Mouse (Mus musculus) brown adipose tissue, adult 24 weeks (tissue): ENCODE measurements around the gene Cyb5r4. TPM values are rescaled to one million over a fixed set of nuclear protein-coding genes. Genes with fewer than 3 reads are reported as not detected.
"Not testable (repeated sequence)": the region's sequence is repeated elsewhere in the genome, so short reads cannot be mapped to it uniquely, and the experiment has no call there.

Source experiments
- H3K27ac ChIP-seq: fragments of 200-500 bp; replicated peaks from 2 replicates; pipeline ENCODE4 v1.5.1; 2012; ENCODE audit warnings: low read depth, mild to moderate bottlenecking, low read length
- H3K4me1 ChIP-seq: fragments of 200-500 bp; 2 replicates; pipeline ENCODE4 v1.6.1; 2012; ENCODE audit warnings: low read length, mixed read lengths; ENCODE audit not compliant: control insufficient read depth, insufficient read depth, insufficient read length
- H3K4me3 ChIP-seq: fragments of 200-500 bp; 2 replicates; pipeline ENCODE4 v1.5.1; 2012; ENCODE audit warnings: low read depth, mild to moderate bottlenecking, low read length, moderate library complexity; ENCODE audit not compliant: insufficient read depth
- polyA plus RNA-seq: library from polyadenylated mRNA; stranded (reverse); fragments of >200 nt; gene quantifications from 2 replicates; pipeline ENCODE4 v1.2.4, GENCODE M21; 2012; ENCODE audit not compliant: missing spikeins, insufficient read depth, insufficient read length

Gene Cyb5r4
- polyA plus RNA-seq, 1 experiment = 33.0 TPM

DNA sequence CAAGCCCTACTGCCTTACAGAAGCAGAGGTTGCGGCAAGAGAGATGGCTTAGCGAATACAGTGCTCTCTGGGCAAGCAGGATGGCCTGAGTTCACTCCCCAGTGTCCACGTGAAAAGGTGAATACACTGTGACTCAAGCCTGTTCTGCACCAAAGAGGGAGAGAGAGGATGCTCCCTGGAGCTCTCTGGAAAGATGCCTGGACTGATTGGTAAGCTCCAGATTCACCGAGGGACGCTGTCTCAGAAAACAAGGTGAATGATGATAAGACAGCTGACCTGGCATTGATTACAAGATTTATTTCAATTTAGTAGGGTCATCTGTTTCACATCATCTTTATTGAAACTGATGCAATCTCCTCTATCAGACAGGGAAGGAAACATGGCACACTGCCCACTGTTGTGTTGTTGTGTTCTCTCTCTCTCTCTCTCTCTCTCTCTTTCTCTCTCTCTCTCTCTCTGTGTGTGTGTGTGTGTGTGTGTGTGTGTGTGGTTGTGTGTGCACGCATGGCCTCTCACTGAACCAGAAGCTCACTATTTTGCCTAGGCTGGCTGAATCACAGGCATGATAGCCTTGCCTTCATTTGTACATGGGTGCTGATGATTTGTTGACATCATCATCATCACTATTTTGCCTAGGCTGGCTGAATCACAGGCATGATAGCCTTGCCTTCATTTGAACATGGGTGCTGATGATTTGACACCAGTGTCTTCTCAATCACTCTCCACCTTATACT lies 16.9 kb upstream of the Cyb5r4 start:
- Histone ChIP-seq H3K27ac (no peak overlapping the region), H3K4me3 (no peak overlapping the region), H3K4me1 (no peaks in the 10 kb centered on the region)

DNA sequence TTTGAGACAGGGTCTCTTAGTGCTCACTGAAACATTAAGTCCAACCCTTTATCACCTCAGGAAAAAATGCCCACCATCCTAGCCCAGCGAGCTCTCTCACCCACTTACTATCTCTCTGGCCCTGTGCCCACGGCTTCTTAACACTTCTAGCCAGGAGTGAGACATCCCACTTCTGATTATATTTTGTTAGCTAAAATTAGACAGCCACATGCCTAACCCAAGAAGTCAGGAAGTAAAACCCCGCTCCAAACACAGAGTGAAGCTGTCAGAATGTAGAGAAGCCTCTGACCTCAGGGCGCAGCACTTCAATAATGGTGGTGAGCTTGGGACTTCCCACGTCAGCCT lies 16.4 kb upstream of the Cyb5r4 start:
- Histone ChIP-seq H3K27ac (no peak overlapping the region), H3K4me3 (no peak overlapping the region), H3K4me1 (no peaks in the 10 kb centered on the region)

DNA sequence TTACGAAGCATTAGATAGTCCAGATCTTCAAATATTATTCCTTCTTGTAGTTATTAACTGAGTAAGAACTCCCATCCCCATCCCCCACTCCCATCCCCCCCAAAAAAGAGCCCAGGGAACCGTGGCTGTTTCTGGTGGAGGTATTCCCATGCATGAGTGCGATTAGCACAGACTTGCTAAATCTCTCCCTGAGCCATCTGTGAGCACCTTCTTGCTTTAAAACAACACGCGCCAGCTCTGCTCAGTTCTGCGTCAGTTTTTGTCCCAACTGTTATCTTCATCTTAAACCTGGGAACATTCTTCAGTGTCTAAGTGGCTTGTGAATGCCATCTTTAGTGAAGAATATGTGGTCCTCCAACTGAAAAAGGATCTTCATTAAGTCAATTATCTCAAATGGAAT lies 13.3 kb upstream of the Cyb5r4 start:
- H3K4me3 ChIP-seq = no peak overlapping the region
- H3K27ac ChIP-seq = no peak overlapping the region
- H3K4me1 ChIP-seq = no peaks in the 10 kb centered on the region

DNA sequence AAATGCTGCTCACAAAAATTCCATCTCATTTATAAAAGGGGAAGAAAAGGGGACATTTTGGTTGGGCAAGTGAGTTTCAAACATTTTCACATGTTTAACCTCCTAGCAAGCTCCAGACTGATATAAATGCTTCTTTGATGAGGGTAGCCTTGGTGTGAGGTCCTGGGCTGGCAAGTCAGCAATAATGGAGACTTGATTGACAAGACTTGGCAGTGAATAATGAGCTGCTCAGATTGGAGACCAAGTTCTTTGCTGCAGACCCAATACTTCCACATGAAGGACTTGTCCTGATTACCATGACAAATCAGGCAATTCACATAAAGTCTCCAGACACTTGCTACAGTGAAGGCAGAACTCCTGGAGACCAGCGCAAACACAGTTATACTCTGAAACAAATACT lies 12.9 kb upstream of the Cyb5r4 start:
- no peak overlapping the region for H3K27ac ChIP-seq

DNA sequence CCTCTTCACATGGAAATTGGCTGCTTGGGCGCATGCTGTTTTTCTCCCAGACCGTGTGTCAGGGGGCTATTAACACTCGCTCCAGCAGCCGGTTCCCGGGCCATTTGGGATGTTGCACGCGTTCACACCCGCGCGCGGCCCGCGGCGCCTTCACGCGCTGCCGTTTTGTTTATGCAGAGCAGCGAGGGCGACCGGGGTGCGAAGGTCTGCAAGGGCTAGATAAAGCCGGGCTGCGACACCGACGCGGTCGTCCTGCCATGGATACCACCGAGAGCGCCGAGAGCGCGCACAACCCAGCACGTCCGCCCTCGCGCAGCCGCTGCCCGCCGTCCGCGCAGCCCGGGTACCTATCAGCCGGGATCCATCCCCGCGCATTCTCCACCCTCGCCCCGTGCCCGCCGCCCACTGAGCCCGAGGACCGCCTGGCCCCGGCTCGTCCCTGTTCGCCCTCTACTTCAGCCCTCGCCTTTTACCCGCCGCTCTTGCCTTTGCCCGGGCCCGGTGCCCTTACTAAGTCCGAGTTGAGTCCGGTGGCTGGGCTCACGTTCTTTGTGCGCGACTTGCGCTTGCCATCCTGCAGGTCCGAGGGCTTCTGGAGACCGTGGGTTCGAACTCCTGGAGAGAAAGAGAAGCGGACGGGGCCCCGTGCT lies 6.4 kb upstream of the Cyb5r4 start, which contains the start of gene Ripply2:
Gene Ripply2, plus strand, starts transcription at position 250 of the 650 bp plus-strand sequence.
- H3K27ac ChIP-seq = no peak within 1 kb of the TSS
- H3K4me1 ChIP-seq = no peaks in the 10 kb centered on the region; the same call in 1 of the 2 replicates
- H3K4me3 ChIP-seq = peak within 1 kb of the TSS; percentile 18; the same call in 1 of the 2 replicates

More for the DNA sequence above, 12.9 kb upstream of the Cyb5r4 start:
- no peak overlapping the region for H3K4me3 ChIP-seq
- H3K4me1 ChIP-seq = no peaks in the 10 kb centered on the region

DNA sequence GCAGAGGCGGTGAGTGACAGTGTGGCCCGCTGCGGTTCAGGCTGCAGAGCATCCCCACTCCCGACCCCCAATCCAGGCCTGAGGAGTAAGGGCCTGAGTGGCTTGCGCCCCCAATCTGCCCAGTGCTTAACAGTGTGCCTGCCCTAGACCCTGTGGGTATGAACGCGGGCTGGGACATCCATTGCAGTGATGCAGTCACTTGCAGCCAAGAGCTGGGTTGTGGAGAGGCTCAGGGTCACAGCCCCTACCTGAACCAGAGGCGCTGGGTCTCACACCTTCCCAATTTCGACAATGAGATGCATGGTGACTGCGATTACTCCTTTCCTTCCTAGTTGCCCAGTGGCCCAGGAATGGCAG lies 5.9 kb upstream of the Cyb5r4 start:
- Histone ChIP-seq H3K27ac (no peak overlapping the region), H3K4me1 (no peaks in the 10 kb centered on the region; the same call in 1 of the 2 replicates), H3K4me3 (no peak overlapping the region)

DNA sequence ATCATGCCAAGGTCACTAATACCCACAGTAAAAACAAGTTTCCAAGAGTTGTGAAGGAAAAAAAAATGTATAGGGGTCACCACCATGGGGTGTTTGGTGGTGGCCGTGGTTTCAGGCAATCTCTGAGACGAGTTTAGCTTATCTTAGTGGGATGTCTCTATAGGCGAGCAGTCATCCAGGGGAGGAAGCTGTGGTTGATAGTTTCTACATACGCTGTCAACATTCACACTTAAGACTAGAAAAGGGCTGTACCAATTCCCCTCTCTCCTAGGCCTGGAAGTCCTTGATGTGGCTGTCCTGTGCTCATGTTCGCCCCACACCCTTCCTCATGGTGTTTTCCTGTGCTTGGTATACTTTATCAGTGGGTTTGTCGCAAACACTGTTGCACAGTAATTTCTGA lies 4.0 kb downstream of the Cyb5r4 start:
- H3K4me1 ChIP-seq = no peaks in the 10 kb centered on the region
- H3K4me3 ChIP-seq = no peak overlapping the region
- no peak overlapping the region for H3K27ac ChIP-seq

DNA sequence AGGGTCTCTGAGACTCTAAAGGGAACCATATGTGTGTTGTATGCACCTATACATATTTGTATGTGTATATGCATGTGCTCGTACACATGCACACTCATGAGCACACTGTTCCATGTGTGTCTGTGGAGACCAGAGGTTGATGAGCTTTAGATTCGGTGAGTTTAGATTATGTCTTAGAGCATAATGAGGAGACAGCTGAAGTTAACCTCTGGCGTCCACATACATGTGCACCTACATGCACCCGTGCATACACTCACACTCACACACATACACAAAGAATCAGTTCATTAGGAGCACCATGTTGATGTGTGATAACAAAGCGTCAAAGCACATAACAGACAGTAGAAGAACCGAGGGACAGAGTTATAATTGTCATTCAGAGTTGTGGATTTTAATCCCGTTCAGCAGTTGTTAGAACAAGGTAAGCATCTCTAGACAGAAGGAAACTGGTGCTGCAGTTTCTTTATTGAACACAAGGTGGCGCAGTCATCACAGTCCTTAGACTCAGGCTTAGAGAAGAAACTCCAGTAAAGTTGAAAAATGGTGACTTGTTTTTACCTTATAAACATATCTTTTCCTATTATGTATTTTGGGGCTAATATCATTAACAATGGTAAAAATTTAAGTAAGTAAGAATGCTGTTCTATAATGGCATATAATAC lies 5.7 kb downstream of the Cyb5r4 start:
- Histone ChIP-seq H3K4me1 (no peaks in the 10 kb centered on the region), H3K4me3 (no peak overlapping the region), H3K27ac (no peak overlapping the region)

DNA sequence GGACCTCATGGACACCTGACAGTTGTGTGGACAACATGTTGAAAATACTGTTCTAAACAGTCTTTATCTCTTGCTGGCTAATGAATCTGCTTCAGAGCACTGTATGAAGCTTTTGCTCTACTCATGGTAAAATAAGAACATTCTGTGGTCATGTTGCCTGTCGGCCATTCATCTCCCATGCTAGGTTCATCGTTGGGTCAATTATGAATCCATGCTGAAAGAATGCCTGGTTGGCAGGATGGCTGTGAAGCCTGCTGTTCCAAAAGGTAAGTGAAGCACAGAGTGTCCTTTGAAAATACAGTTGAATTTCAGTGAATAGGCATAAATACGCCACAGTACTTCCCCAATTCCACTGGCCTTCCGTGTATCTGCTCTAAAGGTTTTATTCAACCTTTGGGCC lies 10.4 kb downstream of the Cyb5r4 start:
- Histone ChIP-seq H3K4me3 (no peak overlapping the region), H3K27ac (no peak overlapping the region), H3K4me1 (no peaks in the 10 kb centered on the region)

DNA sequence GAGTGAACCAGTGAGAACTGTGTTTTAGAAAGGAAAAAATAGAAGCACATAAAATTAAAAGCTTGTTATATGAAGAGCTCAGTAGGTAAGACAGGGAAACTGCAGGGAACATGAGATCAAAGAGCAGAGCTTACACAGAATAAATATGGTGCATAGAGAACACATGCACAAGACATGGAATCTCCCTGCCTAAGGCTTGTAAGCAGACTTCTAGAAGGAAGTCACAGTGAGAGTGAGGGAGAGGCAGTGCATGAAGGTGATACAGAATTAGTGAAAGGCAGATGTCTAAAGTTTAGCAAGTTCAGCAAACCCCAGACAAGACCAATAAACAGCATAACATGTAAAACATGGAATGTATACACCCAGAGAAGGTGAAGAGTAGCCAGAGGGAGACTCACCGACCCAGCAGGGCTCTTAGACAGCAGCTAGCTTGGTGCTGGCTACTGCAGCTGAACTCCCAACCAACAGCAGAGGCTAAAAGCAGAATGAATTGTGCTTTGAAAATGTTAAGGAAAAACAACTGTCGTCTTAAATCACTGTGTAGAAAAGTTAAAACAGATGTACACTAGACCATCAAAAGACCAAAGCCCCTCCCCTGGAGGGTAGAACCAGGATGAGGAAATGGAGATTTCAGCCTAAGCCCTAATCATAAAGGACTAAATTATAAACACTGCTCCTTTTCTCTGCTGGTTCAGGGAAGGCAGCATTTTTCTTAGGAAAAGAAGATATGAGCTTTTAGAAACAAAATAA lies 13.2 kb downstream of the Cyb5r4 start:
- Histone ChIP-seq H3K27ac (no peak overlapping the region), H3K4me1 (no peaks in the 10 kb centered on the region)

DNA sequence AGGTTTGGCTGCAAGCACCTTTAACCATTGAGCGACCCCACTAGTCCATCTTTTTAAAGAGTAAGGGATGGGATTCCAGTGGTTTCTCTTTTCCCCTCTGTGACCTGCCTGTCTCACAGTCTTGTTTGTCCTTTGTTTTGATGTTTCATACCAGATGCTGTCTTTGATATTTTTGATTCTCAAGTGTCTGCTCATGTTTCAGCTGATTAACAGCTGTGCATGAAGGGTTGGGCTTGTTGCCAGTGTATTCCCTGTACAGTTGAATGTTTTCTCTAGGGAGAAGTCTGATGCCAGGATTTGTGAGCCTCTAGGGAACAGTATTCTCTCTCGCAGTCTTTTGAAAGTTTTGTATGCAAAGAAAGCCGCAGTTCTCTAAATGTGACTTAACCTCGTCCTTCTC lies 27.6 kb downstream of the Cyb5r4 start:
- Histone ChIP-seq H3K4me1 (no peaks in the 10 kb centered on the region), H3K27ac (no peak overlapping the region), H3K4me3 (no peak overlapping the region)

More for the DNA sequence above, 13.2 kb downstream of the Cyb5r4 start:
- H3K4me3 ChIP-seq = no peak overlapping the region

DNA sequence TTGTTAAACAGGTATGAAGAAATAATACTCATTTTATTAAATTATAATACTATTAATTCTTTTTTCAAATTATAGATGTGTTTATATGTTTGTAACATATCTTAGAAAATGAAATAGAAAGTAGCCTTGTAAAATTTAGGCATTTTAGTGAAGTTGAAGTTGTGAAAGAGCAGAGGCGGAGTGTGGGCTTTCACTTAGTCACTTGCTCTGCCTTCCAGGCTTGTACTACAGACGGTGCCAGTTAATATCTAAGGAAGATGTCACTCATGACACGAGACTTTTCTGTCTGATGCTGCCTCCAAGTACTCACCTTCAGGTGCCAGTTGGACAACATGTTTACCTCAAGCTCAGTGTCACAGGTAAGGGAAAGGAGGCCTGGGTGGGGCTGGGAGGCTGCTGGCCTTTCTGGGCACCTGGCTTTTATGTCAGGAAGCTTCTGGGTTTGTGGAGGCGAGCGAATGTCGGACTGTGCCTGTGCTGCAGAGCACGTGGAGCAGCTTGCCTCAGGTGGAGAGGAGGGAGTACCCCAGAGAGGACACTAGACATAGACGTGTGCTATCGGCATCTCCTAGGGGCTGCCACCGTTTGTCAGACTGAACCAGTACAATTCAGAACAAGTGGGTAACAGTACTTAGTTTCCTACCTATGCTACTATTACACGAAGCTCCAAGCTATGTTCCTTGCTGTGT lies 33.9 kb downstream of the Cyb5r4 start:
- Histone ChIP-seq H3K27ac (no peak overlapping the region), H3K4me1 (no peaks in the 10 kb centered on the region), H3K4me3 (no peak overlapping the region)

DNA sequence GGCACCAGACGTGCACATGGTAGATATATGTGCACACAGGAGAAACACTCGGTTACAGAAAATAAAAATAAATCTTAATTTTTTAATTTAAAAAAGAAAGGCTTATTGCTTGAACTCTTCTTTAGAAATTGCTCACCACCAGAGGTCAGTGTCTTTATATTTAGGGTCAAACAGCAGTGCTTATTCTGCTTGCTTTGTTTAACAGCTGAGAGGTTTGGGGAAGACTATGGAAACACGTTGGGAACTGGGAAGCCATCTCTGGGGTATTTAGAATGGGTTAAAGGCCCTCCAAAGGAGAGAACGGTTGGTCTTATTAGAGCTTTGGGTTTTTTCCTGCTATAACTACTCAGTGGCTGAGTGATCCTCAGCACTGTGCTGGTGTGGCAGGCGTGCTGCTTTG lies 40.5 kb downstream of the Cyb5r4 start:
- H3K4me3 ChIP-seq = no peak overlapping the region
- no peak overlapping the region for H3K27ac ChIP-seq
- no peaks in the 10 kb centered on the region for H3K4me1 ChIP-seq

DNA sequence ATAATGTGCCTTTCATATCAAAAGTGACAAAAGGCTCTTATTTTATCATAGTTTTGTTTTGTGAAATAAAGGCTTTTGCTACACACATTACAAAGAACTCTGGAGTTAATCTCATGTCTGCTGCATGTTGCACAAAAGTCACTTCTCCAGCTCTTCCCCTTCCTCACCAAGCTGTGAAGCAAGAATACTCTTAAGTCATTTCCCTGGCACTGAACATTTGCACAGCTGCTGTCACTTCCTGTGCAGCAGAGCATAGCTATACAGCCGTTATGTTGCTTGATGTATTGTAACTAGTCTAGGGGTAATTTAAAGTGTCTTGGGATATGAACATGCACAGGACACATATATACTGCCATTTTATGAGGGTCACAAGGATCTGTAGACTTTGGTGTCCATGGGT lies 46.3 kb downstream of the Cyb5r4 start:
- Histone ChIP-seq H3K4me1 (no peaks in the 10 kb centered on the region), H3K27ac (no peak overlapping the region), H3K4me3 (no peak overlapping the region)

DNA sequence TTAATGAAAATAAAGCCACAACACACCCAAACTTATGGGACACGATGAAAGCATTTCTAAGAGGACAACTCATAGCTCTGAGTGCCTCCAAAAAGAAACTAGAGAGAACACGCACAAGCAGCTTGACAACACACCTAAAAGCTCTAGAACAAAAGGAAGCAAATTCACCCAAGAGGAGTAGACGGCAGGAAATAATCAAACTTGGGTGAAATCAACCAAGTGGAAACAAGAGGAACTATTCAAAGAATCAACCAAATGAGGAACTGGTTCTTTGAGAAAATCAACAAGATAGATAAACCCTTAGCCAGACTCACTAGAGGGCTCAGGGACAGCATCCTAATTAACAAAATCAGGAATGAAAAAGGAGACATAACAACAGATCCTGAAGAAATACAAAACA lies 49.8 kb downstream of the Cyb5r4 start:
- H3K4me1 ChIP-seq, H3K4me3 ChIP-seq, H3K27ac ChIP-seq: not testable (repeated sequence)
